Mouse (Mus musculus): Measurements from ENCODE around the gene Nck1. TPM values are rescaled to one million over a fixed set of nuclear protein-coding genes. Genes with fewer than 3 reads are reported as not detected.

Gene Nck1
- polyA plus RNA-seq, 1 experiment from 2014 or later, result 47.4 TPM

Other genes with a start within 250 kb of the Nck1 start
- 1.2 to 1.4 TPM (median 1.3 TPM) in 3 replicates for gene Il20rb, start 59.3 kb downstream of the Nck1 start, polyA plus RNA-seq (2018)
- gene Slc35g2, start 25.0 kb upstream of the Nck1 start, polyA plus RNA-seq (2018), result 0.37 TPM in 2 of 3 replicates, not detected in the other
- gene Stag1, start 51.7 kb upstream of the Nck1 start, polyA plus RNA-seq (2018), result 18.0 to 41.6 TPM (median 28.5 TPM) in 3 replicates

Data from macrophage (primary cell).